Mouse (Mus musculus): ENCODE data around the gene Cck. TPM values are rescaled to one million over a fixed set of nuclear protein-coding genes. Genes with fewer than 3 reads are reported as not detected.

Cck gene
- polyA plus RNA-seq, 1 experiment = not detected

GRCm38 (mm10) chr9:121496102-121496501, 608 bp upstream of the Cck start:
- TF ChIP-seq POLR2A (IDR thresholded peaks at IDR 0.05; ENCODE audit: borderline replicate concordance, low read depth, low read length) (no peak), CTCF (IDR thresholded peaks at IDR 0.05; ENCODE audit: low read depth, low read length) (no peak)
- H3K27ac ChIP-seq (ENCODE audit: insufficient read depth, low read depth, low read length) = no peak overlapping the region
- no peak overlapping the region for H3K4me3 ChIP-seq (ENCODE audit: insufficient read depth, low read length)
- peaks cover 3% of the 10 kb centered on the region; the same call in 1 of the 2 replicates for H3K4me1 ChIP-seq (ENCODE audit: control insufficient read depth, insufficient read depth, low read length)

- TF ChIP-seq POLR2A (IDR thresholded peaks at IDR 0.05; ENCODE audit: borderline replicate concordance, low read depth, low read length) = no peak
- no peak for TF ChIP-seq CTCF (IDR thresholded peaks at IDR 0.05; ENCODE audit: low read depth, low read length)
- no peak overlapping the region for H3K27ac ChIP-seq (ENCODE audit: insufficient read depth, low read depth, low read length)
Measured at GRCm38 (mm10) chr9:121494006-121494767, 1.3 kb downstream of the Cck start.

GRCm38 (mm10) chr9:121491592-121492240, 3.8 kb downstream of the Cck start:
- no peak overlapping the region for H3K4me3 ChIP-seq (ENCODE audit: insufficient read depth, low read length)
- peaks cover 8% of the 10 kb centered on the region for H3K4me1 ChIP-seq (ENCODE audit: control insufficient read depth, insufficient read depth, low read length)
- H3K27ac ChIP-seq (ENCODE audit: insufficient read depth, low read depth, low read length) = no peak overlapping the region
- TF ChIP-seq POLR2A (IDR thresholded peaks at IDR 0.05; ENCODE audit: borderline replicate concordance, low read depth, low read length) = no peak
- no peak for TF ChIP-seq CTCF (IDR thresholded peaks at IDR 0.05; ENCODE audit: low read depth, low read length)

More at GRCm38 (mm10) chr9:121494006-121494767, 1.3 kb downstream of the Cck start:
- peaks cover 3% of the 10 kb centered on the region; the same call in 1 of the 2 replicates for H3K4me1 ChIP-seq (ENCODE audit: control insufficient read depth, insufficient read depth, low read length)
- H3K4me3 ChIP-seq (ENCODE audit: insufficient read depth, low read length) = peak overlapping the region; percentile 28; the same call in 1 of the 2 replicates

GRCm38 (mm10) chr9:121487216-121487615, 8.3 kb downstream of the Cck start:
- TF ChIP-seq POLR2A (IDR thresholded peaks at IDR 0.05; ENCODE audit: borderline replicate concordance, low read depth, low read length) = no peak
- TF ChIP-seq CTCF (IDR thresholded peaks at IDR 0.05; ENCODE audit: low read depth, low read length) = no peak
- Histone ChIP-seq H3K27ac (ENCODE audit: insufficient read depth, low read depth, low read length) (no peak overlapping the region), H3K4me3 (ENCODE audit: insufficient read depth, low read length) (no peak overlapping the region), H3K4me1 (ENCODE audit: control insufficient read depth, insufficient read depth, low read length) (peaks cover 5% of the 10 kb centered on the region)

- no peak overlapping the region for H3K4me3 ChIP-seq (ENCODE audit: insufficient read depth, low read length)
- peaks cover 6% of the 10 kb centered on the region for H3K4me1 ChIP-seq (ENCODE audit: control insufficient read depth, insufficient read depth, low read length)
- H3K27ac ChIP-seq (ENCODE audit: insufficient read depth, low read depth, low read length) = no peak overlapping the region
- TF ChIP-seq POLR2A (IDR thresholded peaks at IDR 0.05; ENCODE audit: borderline replicate concordance, low read depth, low read length) = no peak
Measured at GRCm38 (mm10) chr9:121479453-121479852, 16.0 kb downstream of the Cck start.

GRCm38 (mm10) chr9:121477305-121477911, 18.1 kb downstream of the Cck start:
- Histone ChIP-seq H3K4me1 (ENCODE audit: control insufficient read depth, insufficient read depth, low read length) (peaks cover 6% of the 10 kb centered on the region), H3K27ac (ENCODE audit: insufficient read depth, low read depth, low read length) (no peak overlapping the region), H3K4me3 (ENCODE audit: insufficient read depth, low read length) (no peak overlapping the region)
- TF ChIP-seq CTCF (IDR thresholded peaks at IDR 0.05; ENCODE audit: low read depth, low read length) = peak; percentile 66
- no peak for TF ChIP-seq POLR2A (IDR thresholded peaks at IDR 0.05; ENCODE audit: borderline replicate concordance, low read depth, low read length)

- H3K4me1 ChIP-seq (ENCODE audit: control insufficient read depth, insufficient read depth, low read length) = peaks cover 6% of the 10 kb centered on the region
- no peak overlapping the region for H3K4me3 ChIP-seq (ENCODE audit: insufficient read depth, low read length)
- TF ChIP-seq POLR2A (IDR thresholded peaks at IDR 0.05; ENCODE audit: borderline replicate concordance, low read depth, low read length) = no peak
- TF ChIP-seq CTCF (IDR thresholded peaks at IDR 0.05; ENCODE audit: low read depth, low read length) = no peak
- no peak overlapping the region for H3K27ac ChIP-seq (ENCODE audit: insufficient read depth, low read depth, low read length)
Measured at GRCm38 (mm10) chr9:121475488-121476452, 19.7 kb downstream of the Cck start.

GRCm38 (mm10) chr9:121474771-121475170, 20.7 kb downstream of the Cck start:
- peaks cover 6% of the 10 kb centered on the region for H3K4me1 ChIP-seq (ENCODE audit: control insufficient read depth, insufficient read depth, low read length)
- H3K4me3 ChIP-seq (ENCODE audit: insufficient read depth, low read length) = no peak overlapping the region
- H3K27ac ChIP-seq (ENCODE audit: insufficient read depth, low read depth, low read length) = no peak overlapping the region
- TF ChIP-seq CTCF (IDR thresholded peaks at IDR 0.05; ENCODE audit: low read depth, low read length) (no peak), POLR2A (IDR thresholded peaks at IDR 0.05; ENCODE audit: borderline replicate concordance, low read depth, low read length) (no peak)

GRCm38 (mm10) chr9:121469711-121470110, 25.8 kb downstream of the Cck start:
- H3K4me3 ChIP-seq (ENCODE audit: insufficient read depth, low read length) = no peak overlapping the region
- no peak overlapping the region for H3K27ac ChIP-seq (ENCODE audit: insufficient read depth, low read depth, low read length)
- TF ChIP-seq CTCF (IDR thresholded peaks at IDR 0.05; ENCODE audit: low read depth, low read length) (no peak), POLR2A (IDR thresholded peaks at IDR 0.05; ENCODE audit: borderline replicate concordance, low read depth, low read length) (no peak)
- H3K4me1 ChIP-seq (ENCODE audit: control insufficient read depth, insufficient read depth, low read length) = no peaks in the 10 kb centered on the region
